Mouse (Mus musculus) megakaryocyte, adult 5-6 weeks (primary cell): ENCODE measurements around the gene Nsmf. TPM values are rescaled to one million over a fixed set of nuclear protein-coding genes. Genes with fewer than 3 reads are reported as not detected.

Experiments used
- ATAC-seq: 2 replicates; pipeline ENCODE4 v1.8.0; 2016; ENCODE audit warnings: mild to moderate bottlenecking, inconsistent platforms; ENCODE audit not compliant: poor library complexity, severe bottlenecking
- total RNA-seq, 2 experiments: library from RNA; stranded (forward) in 1 of 2; stranded (reverse) in 1 of 2; fragments of 153-499, 151-499 nt in 1 of 2; fragments of 221-1000, 200-1000 nt in 1 of 2; gene quantifications; 2 replicates each; pipeline versions ENCODE4 v1.2.3 to v1.2.4; 2015 to 2017

Gene Nsmf
- total RNA-seq (2015) (6.0 and 6.9 TPM in 2 replicates), total RNA-seq (2017) (6.4 and 10.8 TPM in 2 replicates)

DNA sequence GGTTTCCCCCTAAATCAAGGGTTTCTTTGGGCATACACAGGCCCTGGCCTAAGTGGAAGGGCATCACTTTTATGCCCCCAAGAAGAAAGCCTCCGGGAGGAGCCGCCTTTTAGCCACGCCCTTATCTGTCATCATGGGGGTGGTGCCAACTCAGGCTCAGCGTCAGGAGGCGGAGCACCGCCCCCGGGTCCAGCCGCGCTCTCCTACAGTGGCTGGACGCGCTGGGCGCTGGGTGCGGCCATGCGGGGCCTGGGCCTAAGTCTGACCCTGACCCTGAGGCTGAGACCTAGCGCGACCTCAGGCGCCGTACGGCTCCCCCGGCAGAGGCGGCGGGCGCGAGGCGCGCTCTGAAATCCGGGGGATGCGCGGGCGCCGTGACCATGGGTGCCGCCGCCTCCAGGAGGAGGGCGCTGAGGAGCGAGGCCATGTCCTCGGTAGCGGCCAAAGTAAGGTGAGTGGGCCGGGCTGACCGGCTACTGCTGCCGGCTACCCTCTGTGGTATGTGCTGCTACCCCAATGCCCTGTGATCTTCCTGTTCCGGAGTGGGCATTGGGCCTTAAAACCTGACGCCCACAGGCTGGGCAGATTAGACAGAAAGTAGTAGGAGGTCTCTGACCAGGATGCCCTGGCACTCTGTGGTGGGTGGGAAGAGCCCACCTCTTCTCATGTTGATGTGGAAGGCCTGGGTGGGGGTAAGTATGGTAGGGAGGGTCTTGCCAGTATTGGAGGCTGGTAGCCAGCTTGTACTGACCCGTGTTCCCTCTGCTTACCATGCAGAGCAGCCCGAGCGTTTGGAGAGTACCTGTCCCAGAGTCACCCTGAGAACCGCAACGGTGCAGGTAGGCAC, at the start of gene Nsmf:
TSS of gene Nsmf (plus strand) at position 135 of the 847 bp plus-strand sequence.
- ATAC-seq = peak; percentile 90

DNA sequence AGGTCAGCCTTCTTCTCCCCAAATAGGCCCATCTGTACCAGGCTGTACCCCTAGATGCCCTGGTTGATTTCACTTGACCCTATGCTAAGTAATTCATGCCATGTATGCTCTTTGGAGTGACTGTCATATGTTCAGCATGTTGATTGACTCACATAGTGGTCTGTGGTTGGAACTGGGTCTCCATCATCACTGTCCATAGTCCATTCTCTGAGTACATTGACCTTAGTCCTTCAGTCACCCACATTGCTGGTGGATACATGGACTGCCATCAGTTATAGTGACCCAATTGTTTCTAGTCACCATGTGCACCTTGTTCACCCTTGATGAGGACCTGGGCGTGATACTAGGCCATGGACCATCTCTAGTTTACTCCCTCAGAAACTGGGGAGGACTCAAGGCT, 47.4 kb upstream of the Nsmf start:
- ATAC-seq = no peak

DNA sequence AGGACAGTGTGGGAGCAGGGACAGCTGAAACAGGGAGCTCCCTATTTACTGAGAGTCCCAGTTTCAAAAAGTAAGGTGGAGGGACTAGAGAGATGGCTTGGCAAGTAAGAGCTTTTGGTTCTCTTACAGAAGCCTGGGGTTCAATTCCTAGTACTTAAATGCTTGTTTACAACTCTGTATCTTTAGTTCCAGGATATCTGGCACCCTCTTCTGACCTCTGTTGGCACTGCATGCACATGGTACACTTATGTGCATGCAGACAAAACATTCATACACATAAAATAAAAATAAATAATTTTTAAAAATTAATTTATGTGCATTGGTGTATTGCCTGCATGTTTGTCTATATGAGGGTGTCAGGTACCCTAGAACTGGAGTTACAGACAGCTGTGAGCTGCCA, 45.9 kb upstream of the Nsmf start:
- no peak for ATAC-seq

DNA sequence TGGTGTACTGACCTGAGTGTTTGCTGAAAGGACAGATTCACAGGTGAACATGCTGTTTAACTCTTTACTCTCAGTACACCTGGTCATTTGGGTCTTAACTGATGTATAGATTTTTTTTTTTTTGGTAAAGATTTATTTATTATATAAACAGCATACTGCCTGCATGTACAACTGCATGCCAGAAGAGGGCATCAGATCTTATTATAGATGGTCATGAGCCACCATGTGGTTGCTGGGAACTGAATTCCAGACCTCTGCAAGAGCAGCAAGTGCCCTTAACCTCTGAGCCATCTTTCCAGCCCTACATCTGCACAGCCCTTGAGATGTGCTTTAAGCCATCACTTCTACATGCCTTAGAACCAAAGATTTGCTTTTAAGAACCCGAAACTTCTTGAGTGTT, 31.5 kb upstream of the Nsmf start:
- ATAC-seq = no peak

DNA sequence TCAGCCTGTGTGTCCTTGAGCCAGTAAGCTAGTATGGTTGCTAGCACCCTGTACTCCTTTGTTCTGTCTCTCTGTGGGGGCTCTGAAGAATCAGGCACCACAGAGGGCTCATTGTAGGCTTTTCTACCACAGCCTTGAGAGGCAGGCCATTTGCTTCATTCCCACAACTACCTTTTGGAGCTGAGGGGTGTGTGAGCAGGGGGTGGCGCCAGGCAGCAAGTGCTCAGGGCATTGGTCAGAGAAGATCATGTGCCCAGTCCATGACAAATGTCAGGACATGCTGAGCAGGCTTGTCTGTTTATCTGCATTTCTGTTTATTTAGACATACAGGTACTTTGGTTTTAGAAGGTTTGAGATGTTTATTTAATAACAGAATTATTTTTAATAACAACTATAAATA, 29.0 kb upstream of the Nsmf start:
- no peak for ATAC-seq

DNA sequence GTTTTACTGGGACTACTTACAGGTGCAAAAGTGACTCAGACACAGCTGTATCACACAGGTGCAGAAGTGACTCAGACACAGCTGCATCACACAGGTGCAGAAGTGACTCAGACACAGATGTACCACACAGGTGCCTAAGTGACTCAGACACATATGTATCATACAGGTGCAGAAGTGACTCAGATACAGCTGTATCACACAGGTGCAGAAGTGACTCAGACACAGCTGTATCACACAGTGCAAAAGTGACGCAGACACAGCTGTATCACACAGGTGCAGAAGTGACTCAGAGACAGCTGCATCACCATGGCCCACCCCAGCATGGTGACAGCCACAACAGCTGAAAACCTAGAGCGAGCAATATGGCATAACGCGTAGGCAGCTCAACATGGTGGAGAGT, 19.2 kb upstream of the Nsmf start:
- ATAC-seq = no peak

DNA sequence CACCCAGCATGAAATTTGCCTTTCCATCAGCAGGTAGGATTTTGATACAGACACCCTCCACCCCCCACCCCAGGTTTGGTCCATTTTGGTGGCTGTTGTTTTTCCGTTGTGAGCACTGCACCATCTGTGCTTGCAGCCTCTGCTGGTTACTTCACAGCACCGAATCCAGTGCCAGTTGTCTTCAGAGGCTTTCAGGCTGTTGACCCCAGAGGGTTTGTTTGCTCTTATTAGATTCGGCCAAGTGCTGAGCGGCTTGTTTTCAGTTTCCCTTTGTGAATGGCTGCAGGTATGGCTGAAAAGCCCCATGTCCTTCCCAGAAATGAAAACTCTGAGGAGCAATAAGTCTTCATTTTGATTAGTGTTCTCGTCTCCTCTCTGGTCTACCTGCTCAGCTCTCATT, 14.1 kb upstream of the Nsmf start:
- ATAC-seq = no peak

DNA sequence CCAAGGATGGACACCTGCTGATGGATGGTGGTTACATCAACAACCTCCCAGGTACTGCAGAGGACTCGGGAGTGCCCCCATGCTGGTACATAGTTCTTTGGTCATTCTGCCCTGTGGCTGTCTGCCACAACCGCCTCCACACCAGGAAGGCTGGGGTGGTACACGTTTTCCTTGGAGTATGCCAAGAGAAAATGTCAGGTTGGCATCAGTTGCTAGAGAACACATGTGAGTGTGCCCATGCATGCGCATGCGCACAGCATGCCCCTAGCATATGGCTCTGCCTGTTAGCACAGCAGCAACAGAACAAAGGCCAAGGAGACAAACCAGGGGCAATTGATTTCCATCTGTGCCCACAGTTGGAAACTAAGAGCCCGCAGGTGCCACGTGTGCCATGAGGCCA, 3.2 kb upstream of the Nsmf start:
- no peak for ATAC-seq

DNA sequence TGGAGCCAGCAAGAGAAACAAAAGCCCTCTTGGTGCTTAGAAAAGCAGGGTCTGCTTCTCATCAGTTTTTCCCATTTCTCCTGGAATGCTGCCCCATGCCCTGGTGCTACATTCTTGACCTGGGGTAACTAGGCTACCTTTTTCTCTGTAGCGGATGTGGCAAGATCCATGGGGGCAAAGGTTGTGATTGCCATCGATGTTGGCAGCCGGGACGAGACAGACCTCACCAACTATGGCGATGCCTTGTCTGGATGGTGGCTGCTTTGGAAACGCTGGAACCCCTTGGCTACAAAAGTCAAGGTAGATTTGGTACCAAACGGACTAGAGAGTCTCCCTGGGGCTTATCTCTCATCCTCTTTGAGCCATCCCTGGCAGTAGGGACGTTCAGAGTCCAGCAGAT, 2.7 kb upstream of the Nsmf start:
- no peak for ATAC-seq

DNA sequence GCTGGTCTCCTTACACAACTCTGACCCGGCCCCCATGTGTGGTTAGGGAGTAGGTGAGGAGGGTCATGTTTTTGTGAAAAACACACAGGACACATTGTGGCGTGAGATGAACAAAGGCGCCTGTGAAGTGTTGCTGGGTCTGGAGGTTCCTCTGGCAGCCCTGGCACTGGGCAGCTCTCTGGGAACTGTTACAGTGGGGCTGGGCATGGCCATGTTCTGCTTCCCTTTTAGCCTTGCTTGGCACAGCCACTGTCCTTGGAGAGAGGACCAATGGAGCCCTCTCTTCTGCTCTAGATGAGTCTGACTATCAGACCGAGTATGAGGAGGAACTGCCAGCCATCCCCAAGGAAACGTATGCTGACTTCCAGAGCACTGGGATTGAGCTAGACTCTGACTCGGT, 1.1 kb upstream of the Nsmf start:
- ATAC-seq = no peak

DNA sequence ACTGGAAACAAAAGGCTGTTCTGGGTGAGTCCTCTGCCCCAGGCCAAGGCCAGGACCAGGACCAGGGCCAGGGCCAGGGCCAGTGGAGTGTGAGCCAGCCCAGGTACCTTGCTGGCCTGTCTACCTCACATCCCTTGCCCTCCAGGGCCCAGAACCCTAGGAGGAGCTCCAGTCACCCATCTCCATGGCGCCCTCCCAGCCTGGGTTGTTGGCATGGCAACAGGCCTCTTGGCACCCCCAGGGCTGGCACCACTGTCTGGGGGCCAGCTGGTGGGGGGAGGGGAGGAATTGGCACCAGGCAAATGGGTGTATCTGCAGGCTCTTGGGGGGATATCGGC, 882 bp downstream of the Nsmf start:
- 0 out of 2 replicates have a peak, but pooled peaks have one; percentile 7 for ATAC-seq

DNA sequence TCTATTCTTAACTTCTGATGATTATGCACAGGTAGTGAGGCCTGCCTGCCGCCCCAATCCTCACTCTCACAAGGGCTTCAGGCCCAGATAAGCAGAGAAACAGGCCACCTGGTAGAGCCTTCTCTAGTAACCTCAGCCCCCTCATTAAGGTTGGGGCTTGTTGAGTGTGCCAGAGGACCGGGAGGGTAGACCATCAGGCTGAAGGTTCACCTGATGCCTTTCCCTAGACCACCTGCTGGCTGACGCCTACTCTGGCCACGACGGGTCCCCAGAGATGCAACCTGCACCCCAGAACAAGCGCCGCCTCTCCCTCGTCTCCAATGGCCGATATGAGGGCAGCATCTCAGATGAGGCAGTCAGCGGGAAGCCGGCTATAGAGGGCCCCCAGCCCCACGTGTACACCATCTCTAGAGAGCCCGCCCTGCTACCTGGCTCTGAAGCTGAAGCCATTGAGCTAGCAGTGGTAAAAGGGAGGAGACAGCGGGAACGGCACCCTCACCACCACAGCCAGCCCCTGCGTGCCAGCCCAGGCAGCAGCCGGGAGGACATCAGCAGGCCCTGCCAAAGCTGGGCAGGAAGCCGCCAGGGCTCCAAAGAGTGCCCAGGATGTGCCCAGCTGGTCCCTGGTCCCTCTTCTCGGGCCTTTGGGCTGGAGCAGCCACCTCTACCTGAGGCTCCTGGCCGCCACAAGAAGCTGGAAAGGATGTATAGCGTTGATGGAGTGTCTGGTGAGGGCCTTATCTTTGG, 1.4 kb downstream of the Nsmf start:
- no peak for ATAC-seq

DNA sequence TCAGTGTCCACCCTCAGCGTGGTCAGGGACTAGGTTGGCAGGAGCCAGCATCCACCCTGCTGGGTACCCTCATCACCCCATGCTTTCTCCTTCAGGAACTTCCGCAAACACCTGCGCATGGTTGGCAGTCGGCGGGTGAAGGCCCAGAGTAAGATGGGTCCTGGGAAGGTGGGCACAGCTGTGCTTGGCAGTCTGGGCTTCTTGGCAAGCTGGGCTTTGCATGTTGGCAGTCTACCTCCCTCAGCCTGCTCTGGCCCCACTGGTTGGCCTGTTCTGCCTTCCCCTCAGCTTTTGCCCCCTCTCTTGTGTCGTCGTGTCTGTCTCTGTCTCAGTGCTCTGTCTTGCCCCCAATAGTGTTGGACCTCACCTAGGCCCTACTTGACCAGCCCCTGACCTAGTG, 4.8 kb downstream of the Nsmf start:
- ATAC-seq = no peak

DNA sequence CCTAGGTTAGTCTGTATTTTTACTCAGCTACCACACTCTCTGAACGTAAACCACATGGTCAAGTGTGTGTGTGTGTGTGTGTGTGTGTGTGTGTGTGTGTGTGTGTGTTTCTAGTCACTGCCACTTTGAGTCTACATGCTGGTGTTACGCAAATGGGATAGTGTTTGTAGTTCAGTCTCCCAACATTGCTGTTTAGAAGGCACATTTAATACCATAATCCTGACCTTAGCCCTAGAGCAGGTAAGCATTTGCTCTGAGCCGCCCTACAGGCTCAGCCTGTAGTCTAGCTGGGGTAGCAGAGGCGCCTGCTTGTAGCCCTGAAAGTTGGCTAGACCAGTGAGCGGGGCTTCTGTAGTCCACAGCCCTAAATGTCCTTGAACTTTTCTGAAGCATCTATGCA, 9.4 kb downstream of the Nsmf start:
- no peak for ATAC-seq

DNA sequence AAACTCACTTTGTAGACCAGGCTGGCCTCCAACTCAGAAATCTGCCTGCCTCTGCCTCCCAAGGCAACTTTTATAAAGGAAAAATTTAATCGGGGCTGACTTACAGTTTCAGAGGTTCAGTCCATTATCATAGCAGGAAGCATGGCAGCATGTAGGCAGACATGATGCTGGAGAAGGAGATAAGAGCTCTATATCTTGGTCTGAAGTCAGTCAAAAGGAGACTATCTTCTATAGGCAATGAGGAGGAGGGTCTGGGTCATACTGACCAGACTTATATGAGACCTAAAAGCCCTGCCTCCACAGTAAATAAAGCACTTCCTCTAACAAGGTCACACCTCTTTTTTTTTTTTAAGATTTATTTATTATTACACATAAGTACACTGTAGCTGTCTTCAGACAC, 10.1 kb downstream of the Nsmf start:
- no peak for ATAC-seq

DNA sequence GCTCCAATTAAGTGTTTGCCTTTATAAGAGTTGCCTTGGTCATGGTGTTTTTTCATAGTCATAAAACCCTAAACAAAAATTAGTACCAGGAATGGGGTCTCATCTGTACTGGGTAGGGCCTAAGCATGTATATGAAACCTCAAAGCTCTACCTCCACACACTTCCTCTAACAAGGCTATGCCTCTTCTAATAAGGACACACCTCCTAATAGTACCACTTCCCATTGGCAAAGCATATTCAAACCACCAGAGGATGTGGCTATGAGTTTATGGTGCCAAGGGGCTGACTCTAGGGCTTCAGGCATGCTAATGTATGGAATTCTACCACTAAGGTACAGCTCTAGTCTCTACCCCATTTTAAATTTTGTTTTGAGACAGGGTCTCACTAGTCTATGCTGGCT, 11.4 kb downstream of the Nsmf start:
- peak; percentile 60 for ATAC-seq

DNA sequence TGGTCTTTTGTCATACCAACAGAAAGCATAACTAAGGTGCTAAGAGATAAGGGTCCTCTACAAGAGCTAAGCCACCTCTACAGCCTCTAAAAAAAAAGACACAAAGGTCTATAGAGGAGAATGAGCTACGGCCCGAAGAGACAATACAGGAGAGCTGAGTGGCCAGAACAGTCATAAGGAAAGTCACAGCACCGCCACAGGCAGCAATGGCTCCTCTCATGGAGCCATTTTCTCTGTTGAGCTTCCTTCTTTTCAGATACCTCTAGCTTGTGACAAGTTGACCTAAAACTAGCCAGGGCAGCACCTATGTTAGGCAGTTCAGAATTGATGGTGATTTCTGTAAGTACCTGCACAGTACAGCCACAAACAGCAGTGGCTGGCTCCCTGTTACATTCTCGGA, 12.4 kb downstream of the Nsmf start:
- ATAC-seq = no peak

DNA sequence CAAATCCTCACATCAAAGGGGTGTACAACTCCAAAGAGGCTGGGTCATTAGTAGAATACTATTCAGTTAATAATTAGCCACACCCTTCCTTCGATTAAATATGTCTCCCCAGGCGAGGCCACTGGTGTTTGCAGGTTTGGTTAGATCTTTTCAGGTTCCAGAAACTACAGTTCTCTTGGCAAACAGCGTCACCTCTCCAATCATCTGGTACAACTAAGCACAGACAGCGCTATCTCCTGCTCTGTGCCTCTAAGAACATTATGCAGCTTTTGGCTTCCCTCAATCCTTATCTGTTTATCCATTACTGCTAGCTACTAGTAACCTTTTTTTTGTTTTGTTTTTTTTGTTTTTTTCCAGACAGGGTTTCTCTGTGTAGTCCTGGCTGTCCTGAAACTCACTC, 15.4 kb downstream of the Nsmf start:
- no peak for ATAC-seq

DNA sequence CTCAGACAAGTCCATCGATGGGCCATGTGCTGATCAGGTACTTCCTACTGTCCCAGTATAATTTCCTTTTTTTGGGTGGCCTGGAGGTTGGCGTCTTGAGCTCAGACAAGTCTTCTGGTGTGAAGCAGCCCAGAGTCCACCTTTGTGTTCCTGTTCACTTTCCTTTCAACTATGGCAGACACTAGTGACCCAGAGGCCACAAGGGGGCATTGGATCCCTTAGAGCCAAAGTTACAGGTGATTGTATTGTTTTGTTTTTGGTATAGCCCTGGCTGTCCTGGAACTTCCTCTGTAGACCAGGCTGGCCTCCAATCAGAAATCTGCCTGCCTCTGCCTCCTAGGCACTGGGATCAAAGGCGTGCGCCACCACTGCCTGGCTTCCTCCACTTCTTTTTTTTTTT, 18.2 kb downstream of the Nsmf start:
- no peak for ATAC-seq

DNA sequence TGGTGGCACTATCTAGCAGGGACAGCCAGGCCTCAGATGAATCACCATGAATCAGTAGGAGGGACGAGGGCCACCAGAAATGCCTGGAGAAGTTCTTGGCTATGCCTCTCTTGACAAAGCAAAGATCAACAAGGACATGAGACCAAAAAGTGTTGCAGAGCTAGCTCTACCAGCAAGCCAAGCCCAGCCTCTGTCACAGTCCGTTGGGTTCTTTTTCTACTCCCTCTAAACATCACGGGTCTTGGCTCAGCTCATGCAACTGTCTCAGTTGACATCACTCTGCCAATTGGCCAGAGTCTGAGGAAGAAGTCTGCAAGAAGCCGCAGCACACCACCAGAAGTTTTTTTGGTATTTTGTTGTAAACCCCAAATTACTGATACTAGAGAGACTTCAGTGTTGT, 21.4 kb downstream of the Nsmf start:
- ATAC-seq = no peak

DNA sequence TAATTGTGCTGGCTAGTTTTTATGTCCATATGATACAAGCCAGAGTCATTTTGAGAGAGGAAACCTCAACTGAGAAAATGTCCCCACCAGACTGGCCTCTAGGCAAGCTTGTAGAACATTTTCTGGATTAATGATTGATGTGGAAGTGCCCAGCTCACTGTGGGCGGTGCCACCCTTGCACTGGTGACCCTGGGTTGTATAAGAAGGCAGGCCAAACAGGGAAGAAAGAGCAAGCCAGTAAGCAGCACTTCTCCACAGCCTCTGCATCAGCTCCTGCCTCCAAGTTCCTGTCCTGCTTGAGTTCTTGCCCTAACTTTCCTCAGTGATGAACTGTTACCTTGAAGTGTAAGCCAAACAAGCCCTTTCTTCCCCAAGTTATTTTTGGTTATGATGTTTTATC, 24.8 kb downstream of the Nsmf start:
- no peak for ATAC-seq

DNA sequence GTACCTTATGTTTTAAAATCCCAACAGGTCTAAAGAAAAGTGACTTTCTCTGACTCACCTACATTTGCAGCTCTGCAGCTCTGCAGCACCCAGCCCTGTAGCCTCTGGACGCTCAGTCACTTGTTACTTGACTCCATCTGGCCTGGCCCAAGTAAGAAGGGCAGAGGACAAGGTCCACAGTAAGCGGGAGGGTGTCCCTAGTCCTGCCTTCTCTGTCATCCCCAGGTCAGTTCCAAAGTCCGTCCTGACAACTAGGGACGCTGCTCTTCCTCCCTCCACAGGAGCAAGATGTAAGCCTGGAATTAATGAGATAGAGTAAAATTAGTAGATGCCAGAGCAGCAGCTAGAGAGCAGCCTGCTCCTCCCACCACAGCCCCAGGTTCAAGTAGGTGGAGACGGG, 25.9 kb downstream of the Nsmf start, which contains the start of gene Entpd8:
TSS of gene Entpd8 (plus strand) at position 229 of the 400 bp plus-strand sequence.
- no peak for ATAC-seq
